Mouse (Mus musculus) thymus, postnatal 0 days (tissue): ENCODE measurements around the gene Gm17651. TPM values are rescaled to one million over a fixed set of nuclear protein-coding genes. Genes with fewer than 3 reads are reported as not detected.

ENCODE experiments used
- DNase-seq: peaks from one replicate; pipeline ENCODE4 v3.0.0-alpha.2; 2015; ENCODE audit warnings: low spot score
- polyA plus RNA-seq: library from polyadenylated mRNA; unstranded; fragments of >200 nt; fragmentation: Nextera tagmentation; extraction: Ambion mirVana; gene quantifications from 2 replicates; pipeline ENCODE4 v1.2.1, GENCODE M21; 2015

The Gm17651 gene
- not detected in 2 replicates for polyA plus RNA-seq

DNA sequence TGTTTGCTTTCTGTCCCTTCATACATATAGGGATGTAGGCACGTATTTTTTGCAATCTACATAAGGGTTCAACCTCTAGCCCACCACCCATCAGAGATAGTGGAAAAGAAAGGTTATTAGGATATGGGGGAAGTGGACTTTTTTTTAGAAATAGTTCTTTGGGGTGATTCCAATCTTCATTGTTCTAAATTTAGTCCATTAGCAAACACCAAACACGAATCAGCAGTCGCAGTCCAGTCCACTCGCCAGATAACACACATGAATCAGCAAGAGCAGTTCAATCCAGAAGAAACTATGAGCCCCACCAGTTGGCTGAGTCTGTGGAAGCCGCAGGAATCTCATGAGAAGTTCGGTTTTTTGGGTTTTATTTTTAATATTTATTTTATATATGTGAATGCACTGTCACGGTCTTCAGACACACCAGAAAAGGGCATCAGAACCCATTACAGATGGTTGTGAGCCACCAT, at the start of gene Gm17651:
Gene Gm17651, minus strand, starts transcription at position 51 of the 467 bp plus-strand sequence.
- no peak for DNase-seq

DNA sequence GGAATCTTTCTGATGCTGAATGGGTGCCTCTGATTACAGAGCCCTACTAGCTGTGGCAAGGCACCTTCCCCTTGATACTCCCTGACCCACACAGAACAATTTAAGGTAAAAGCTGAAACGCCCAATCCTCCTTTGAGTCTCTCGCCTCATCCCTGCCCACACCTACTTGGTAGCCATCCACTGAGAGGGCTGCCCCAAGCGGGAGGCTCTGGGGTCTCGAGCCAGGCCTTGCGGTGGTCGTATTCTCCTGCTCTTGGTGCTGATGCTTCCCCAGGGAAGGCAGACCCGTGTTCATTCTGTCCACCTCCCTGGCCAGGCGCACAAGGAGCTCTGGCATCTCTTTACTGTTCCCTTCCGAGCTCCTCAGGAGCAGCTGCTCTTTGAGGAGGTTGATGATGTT, 44.6 kb upstream of the Gm17651 start:
- DNase-seq: no peak

GRCm38 (mm10) chr3:97715922-97716321, 41.4 kb upstream of the Gm17651 start:
- DNase-seq: no peak

DNA sequence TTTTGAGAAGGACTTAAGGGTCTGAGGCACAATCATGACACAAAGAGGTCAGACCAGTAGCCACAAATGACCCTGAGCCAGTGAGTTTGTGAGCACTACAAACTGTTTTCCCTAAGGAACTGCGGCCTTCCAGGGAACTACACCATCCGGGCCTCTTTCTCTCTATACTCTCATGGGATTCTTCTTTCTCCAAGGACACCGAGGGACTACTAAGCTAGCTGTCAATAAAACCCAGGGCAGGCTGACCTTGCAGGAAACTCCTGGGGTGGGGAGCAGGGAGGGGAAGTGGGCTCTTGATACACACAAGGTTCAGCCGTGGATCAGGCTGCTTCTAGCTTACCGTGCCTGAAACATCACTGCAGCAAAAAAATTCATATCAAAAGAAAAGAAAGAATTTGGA, 36.4 kb upstream of the Gm17651 start:
- no peak for DNase-seq

- DNase-seq: no peak
These were observed 35.6 kb upstream of the Gm17651 start for GRCm38 (mm10) chr3:97710134-97710533.

DNA sequence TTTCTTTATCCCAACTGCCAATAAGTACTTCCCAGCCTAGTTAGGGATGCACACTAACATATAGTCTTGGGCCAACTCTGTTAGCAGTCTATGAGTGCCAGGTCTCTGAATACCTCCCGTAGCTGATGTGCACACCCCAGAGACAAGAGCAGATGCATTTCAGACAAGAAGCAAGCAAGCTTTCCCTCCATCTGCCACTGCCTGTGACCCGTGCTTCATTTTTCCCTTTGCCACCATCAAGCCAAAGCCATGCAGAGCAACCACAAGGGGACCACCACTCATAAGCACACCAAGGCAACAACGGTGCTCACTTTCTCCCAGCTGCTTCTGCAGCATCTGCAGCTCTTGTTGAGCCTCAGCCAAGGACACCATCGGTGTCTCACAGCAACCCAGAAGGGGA, 32.1 kb upstream of the Gm17651 start:
- DNase-seq: no peak

GRCm38 (mm10) chr3:97705508-97705907, 31.0 kb upstream of the Gm17651 start:
- no peak for DNase-seq

DNA sequence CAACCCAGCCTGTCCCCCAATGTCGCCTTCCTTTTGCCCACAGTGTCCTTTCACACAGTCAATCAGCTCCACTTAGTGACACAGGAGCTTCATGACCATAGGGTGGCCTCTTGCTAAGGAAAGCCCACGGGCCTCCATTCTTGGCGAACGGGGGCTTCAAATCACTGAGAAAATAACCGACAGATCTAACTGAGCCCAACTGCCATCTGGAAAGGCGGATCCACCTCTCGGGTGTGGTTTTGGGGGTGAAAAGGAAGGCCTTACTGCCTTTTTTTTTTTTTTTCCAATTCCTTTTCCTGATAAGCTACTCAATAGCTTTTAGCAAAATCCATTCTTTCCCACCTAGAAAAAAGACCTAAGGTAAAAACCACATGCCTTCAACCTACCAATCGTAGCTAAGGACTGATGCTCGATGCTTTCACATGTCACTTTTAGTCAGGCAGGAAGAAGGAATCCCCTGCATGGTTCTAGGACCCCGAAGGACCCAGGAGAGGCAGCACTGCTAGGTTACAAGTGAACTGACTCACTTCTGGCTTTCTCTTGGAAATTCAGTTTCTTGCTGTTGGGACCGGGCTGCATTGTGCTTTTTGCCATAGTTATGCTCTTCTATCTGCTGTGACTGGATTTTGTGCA, 28.1 kb upstream of the Gm17651 start:
- DNase-seq: no peak

- DNase-seq: no peak
These were observed 26.7 kb upstream of the Gm17651 start for GRCm38 (mm10) chr3:97701198-97701597.

DNA sequence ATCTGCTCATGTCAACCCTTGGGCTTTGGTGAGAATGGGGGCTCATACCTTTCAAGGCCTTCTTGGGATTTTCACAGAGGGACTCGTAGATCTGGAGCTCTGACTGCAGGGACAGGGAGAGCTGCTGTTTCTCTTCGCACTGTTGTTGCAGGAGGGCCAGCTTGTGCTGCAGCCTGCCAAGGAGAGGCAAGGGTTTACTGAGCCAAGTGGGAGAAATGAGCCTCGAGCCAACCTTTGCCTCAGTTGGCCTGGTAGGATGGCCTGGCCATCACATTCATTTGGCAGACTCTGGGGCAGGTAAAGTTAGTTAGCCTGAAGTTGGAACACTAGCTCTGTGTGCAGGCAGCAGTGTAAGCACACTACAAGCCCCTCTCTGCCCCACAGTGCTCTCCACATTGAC, 24.6 kb upstream of the Gm17651 start:
- no peak for DNase-seq

GRCm38 (mm10) chr3:97697291-97697690, 22.8 kb upstream of the Gm17651 start:
- DNase-seq: no peak

DNA sequence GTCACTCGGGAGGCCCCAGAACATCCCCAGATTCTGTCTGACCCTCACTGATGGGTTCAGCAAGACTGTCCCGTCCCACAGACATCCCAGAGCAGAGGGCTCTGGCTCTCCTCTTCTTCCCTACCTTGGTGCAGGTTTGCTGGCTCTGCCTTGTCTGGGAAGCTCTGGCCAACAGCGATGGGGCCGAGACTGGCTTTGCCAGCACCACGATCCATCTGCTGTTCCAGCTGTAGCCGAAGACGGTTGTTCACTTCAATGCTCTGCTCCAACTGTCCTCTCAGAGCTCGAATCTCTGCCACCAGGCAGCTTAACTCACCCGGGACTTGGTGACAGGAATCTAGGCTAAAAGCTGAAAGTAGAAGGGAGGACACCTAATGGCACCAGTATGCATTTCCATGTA, 22.4 kb upstream of the Gm17651 start:
- DNase-seq: no peak

DNA sequence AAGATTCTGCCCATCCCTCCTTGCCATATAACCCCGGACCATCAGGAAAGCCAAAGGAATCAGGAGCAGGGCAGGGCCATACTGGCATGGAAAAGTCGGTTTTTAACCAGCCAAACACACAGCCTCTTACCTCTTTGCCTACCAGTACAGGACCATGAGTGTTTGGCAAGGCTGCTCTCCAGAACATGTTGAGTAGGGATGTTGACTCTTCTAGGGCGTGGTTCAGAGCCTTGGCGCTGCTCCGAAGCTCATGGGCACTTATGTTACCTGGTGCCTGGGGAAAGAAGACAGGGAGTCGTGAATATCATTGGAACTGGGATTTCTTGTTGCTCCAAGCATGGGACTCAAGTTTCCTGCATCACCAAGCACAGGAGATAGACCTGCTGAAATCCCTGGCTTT, 19.3 kb upstream of the Gm17651 start:
- DNase-seq: no peak

DNA sequence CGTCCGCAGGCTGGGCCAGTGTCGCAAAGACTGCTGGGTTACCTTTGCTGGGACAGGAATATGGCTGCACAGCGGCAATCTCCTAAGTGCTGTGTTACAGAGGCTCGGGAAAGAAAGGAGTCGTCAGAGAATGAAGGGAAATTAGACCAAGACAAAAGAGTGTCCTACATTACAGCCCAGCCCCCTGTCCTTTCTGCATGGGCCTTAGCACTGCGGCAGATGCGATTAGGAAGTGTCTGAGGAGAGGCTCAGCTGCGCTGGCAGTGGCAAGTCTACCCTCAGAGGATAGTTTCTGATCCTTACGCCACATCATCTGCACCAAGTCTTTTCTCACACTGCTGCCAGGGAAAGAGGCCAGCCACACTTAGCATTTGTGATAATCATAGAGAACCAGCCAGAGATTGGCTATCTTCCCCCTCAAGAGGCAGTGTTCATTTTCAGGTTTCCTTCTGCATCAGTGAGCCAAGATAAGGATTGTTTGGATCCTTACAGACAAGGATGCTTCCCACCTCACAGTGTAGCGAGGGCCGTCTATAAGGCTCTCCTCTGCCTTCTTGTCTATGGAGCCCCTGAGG, 17.0 kb upstream of the Gm17651 start:
- no peak for DNase-seq

DNA sequence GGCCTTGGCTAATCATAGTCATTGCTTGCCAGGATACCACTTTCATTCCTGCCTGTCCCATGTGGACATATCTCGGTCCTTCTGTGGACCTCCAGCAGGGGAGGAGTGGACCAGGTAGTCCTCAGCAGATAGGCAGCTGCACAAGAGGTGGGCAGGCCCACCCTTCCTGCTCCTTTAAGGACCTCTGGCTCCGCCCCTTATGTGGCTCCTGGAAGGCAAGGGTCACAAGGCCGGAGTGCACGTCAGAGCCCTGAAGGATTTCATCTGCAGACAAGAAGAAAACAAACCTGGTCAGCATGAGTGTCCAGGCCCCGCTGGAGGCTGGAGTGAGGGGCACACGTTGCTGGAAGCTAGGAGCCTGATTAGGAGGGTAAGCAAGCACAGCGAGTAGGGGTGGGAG, 16.1 kb upstream of the Gm17651 start:
- DNase-seq: no peak

DNA sequence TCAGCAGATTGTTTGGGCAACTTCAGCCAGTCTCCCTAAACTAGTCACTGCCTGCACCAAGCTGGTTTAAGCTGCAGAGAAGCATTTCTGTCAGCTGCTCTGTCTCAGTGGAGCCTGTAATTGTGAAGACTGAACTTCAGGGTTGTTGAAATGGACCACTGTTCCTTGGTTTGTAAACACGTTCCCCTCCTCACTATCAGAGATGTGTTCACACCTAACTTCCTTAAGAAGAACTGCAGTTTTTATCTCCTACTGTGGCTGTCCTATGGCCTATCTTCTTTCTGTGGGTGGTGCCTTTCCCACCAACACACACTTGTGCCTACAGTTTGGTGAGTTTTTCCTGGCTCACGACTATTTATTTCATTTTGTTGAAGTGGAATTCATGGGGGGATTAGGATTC, 14.8 kb upstream of the Gm17651 start:
- DNase-seq: no peak

DNA sequence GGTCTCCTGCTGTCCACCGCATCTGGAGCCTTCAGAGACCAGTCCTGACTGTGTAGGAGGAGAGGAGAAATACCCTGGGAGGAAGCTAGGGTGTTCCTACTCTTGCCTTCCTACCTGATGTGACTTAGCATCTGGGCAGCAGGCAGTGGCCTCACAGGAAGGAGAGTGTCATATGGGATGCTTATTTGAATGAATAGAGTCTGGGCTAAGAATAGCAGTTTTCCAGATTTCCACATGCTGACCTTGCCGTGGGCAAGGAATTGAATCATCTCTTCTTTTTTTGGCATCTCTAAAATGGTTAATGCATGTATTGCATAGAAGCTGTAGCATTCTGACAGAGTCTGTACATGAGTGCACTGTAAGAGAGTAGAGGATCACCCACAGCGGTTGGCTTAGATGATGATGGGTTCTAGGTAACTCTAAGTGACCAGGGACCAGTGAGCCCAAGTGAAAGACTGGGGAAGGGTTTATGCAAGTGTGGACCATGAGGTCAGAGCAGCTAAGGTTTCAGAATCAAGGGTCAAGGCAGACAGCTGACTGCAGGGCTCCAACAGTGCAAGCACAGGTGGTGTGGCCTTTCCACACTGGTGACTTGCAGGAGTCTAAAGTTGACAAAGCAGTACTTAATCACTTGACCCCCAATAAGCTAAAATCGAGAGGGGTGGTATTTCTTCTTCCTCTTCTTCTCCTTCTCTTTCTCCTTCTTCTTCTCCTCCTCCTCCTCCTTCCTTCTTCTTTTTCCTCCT, 12.1 kb upstream of the Gm17651 start:
- DNase-seq: no peak

DNA sequence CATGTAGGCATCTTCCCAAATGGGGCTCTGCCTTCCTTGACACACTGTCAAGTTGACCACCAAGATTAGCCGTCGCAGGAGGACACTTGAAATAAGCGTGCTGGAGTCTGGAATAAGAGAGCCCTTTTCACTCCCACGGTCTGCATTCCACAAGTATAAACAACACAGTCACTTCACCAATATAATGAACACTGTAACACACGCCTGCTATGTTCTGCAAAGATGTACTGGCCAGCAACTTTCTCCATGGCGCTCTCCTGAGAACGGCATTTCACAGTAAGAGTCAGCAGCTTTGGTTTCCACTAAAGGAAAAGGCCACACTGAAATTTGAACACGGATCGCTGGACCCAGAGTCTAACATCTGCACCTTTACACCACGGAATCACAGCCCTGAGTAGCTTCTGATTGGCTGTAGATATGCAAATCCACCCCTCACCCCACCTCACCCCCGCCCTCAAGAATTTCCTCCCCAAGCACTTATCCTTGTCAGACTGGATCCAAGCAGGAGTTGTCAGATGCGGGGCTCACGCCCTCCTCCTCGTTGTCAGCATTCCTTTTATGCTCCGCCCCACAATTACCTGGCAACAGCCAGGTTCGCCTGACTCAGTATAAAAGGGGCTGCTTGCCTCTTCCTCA, 9.2 kb upstream of the Gm17651 start:
- no peak for DNase-seq

DNA sequence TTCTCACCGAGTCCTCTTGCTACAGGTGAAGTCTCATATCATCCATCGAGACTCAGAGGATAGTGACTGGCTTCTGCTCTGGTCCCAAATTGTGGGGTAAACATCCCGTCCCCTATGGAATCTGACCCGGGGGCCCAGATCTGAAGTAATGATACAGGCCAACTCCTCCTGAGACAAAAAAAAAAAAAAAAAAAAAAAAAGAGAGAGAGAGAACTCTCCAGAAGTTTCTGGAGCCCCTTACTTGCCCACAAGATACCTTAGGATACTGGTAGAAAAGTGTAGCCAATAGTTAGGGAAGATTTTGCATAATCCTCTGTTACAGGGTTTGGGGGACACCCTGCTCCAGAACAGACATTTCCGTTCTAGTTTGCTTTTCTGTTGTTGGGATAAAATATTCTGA, 8.1 kb upstream of the Gm17651 start:
- no peak for DNase-seq

DNA sequence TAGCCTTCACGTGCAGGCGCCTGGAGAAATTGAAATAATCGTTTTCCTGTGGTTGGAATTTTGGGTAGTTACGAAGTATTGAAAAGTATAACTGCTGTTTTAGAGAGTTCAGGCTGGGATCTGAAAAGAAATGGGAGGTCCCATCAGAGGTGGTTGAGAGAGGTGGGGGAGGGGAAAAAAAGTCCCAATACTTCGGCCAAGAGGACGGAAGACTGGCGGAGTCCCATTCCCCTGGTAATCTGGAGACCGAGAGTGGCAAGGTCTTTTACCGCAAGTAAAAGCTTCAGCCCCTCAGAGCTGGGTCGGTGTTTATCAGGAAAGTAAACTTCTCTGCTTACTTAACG, 7.6 kb upstream of the Gm17651 start:
- DNase-seq: peak; percentile 6

GRCm38 (mm10) chr3:97681321-97682158, 7.0 kb upstream of the Gm17651 start:
- DNase-seq: peak; percentile 80
